Mouse (Mus musculus): Measurements from ENCODE around the gene Rab22a. TPM values are rescaled to one million over a fixed set of nuclear protein-coding genes. Genes with fewer than 3 reads are reported as not detected.

Rab22a gene
- 26.7 and 26.8 TPM in 2 replicates for polyA plus RNA-seq (2014; fragmentation: Nextera tagmentation; extraction: Ambion mirVana)

DNA sequence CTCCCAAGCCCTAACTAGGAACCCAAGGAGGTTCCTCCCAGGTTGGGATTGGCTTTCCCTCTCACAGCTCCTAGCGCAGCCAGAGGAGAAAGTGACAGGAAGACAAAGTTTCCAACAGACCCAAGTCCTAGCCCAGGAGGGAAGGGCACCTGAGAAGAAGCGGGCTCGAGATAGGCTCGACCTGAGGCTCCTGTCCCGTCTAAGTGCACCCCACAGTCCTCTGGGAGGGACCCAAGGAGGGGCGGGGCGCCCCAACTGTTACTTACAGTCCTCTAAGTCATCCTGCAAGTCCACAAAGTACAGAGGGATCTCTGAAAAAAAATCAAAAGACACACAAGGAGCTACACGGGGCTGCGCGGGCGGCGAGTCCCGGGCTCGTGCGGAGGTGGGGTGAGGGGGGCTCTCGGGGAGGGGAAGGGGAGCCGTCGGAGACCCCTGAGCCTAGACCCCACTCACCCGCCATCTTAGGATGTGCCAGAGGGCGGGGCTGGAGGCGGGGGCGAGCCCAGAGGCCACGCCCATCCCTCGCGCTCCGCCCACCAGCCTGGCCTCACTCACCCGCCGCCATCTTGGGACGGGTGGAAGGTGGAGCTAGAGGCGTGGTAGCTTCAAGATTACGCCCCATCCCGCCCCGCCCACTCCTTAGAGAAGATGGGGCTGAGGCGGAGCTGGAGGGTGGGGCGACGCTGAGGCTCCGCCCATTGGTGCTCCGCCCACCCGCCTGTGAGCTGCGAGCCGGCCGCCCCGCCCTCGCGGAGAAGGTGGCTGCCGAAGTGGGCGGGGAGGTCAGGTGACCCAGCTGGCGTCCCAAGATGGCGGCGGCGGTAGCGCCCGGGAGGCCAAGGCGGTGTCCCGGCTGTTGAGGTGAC, at the start of gene Rab22a:
Rab22a (plus strand) TSS at position 704 of the 869 bp plus-strand sequence.
- peaks cover 20% of the 10 kb centered on the region for H3K4me1 ChIP-seq (replicated peaks; ENCODE audit: control insufficient read depth, insufficient read depth, low read length)

DNA sequence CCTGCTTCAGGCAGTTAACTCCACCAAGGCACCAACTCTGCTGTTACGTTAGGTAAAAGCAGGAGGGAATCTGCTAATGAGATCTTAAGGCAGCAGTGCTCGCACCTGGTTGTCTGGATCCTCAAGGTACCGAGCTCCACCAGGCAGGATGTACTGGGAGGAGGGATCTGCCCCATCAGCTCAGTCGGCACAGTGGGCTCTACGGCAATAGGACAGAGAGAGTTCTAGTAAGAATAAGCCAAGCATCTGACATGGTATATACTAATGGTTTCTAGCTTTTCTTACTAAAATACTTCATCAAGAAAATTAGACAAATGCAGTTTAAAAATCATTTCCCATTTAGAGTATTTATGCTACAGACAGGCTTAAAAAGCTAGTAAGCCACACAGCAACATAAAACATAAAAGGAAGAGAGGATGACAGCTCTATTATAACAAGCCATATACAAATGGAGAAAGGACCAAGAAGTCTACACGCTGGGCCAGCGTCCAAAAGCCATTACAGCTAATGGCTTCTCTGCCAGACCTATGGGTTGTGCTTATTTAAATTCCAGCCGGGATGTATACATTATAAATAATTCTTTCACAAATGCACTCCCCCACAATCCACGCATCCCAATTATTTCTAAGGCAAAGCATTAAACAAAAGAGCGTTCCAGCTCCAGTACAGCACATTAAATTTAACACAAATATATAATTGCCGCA, 44.0 kb upstream of the Rab22a start:
- ATAC-seq (replicated peaks; ENCODE audit: low FRiP score) = no peak
- 86% methylated on average over 11 of the region's 11 CpGs for WGBS

More for the DNA sequence above, at the start of gene Rab22a:
- peak; percentile 95 for DNase-seq (ENCODE audit: low spot score)
- Histone ChIP-seq H3K4me3 (ENCODE audit: low read depth, low read length) (peak within 1 kb of the TSS; percentile 76), H3K9ac (ENCODE audit: low read depth, low read length) (peak within 1 kb of the TSS; percentile 97), H3K36me3 (ENCODE audit: control insufficient read depth, insufficient read depth, low read length) (peaks cover 11% of the 10 kb centered on the region; the same call in 1 of the 2 replicates), H3K27me3 (replicated peaks; ENCODE audit: control insufficient read depth, insufficient read depth, low read length) (no peaks in the 10 kb centered on the region), H3K27ac (ENCODE audit: low read depth, low read length) (peak within 1 kb of the TSS; percentile 45; the same call in 1 of the 2 replicates), H3K9me3 (ENCODE audit: control insufficient read depth, low read length) (no peaks in the 10 kb centered on the region), H3K4me2 (peak within 1 kb of the TSS; percentile 86)
- ATAC-seq (replicated peaks; ENCODE audit: low FRiP score) = peak; percentile 89
- WGBS = under 1% methylated on average over 47 of the region's 55 CpGs

DNA sequence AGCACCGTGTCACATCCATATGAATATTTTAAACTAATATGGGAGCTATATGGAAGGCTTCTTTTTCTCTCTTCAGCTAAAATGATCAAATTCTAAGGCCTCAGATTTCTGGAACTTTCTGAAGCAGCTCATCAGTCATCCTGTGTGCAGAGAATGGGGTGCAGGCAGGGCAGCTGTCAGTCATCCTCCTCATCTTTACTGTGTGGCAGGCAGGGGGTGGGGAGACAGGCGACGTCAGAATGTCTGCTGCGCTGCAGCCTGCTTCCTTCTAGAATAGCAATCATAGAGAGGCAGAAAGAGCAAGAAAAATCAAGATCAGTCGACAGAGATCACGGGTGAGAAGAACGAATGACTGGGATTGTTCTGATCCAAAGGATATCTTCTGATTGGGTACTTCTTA, 43.4 kb upstream of the Rab22a start:
- DNase-seq (ENCODE audit: low spot score) (no peak), ATAC-seq (replicated peaks; ENCODE audit: low FRiP score) (no peak)
- no peaks in the 10 kb centered on the region for H3K9me3 ChIP-seq (ENCODE audit: control insufficient read depth, low read length)
- H3K4me3 ChIP-seq (ENCODE audit: low read depth, low read length) = no peak overlapping the region
- H3K4me1 ChIP-seq (replicated peaks; ENCODE audit: control insufficient read depth, insufficient read depth, low read length) = no peaks in the 10 kb centered on the region; the same call in 1 of the 2 replicates
- peaks cover 7% of the 10 kb centered on the region; the same call in 1 of the 2 replicates for H3K36me3 ChIP-seq (ENCODE audit: control insufficient read depth, insufficient read depth, low read length)
- H3K27me3 ChIP-seq (replicated peaks; ENCODE audit: control insufficient read depth, insufficient read depth, low read length) = no peaks in the 10 kb centered on the region
- no peak overlapping the region for H3K4me2 ChIP-seq
- H3K27ac ChIP-seq (ENCODE audit: low read depth, low read length) = no peak overlapping the region
- 83% methylated on average over 7 of the region's 7 CpGs for WGBS
- no peak overlapping the region for H3K9ac ChIP-seq (ENCODE audit: low read depth, low read length)

More for the DNA sequence above, 44.0 kb upstream of the Rab22a start:
- H3K4me1 ChIP-seq (replicated peaks; ENCODE audit: control insufficient read depth, insufficient read depth, low read length) = no peaks in the 10 kb centered on the region; the same call in 1 of the 2 replicates
- no peak overlapping the region for H3K27ac ChIP-seq (ENCODE audit: low read depth, low read length)
- no peak overlapping the region for H3K4me2 ChIP-seq
- peaks cover 7% of the 10 kb centered on the region; the same call in 1 of the 2 replicates for H3K36me3 ChIP-seq (ENCODE audit: control insufficient read depth, insufficient read depth, low read length)
- H3K4me3 ChIP-seq (ENCODE audit: low read depth, low read length) = no peak overlapping the region
- DNase-seq (ENCODE audit: low spot score) = no peak
- H3K9me3 ChIP-seq (ENCODE audit: control insufficient read depth, low read length) = no peaks in the 10 kb centered on the region
- H3K27me3 ChIP-seq (replicated peaks; ENCODE audit: control insufficient read depth, insufficient read depth, low read length) = no peaks in the 10 kb centered on the region
- no peak overlapping the region for H3K9ac ChIP-seq (ENCODE audit: low read depth, low read length)

DNA sequence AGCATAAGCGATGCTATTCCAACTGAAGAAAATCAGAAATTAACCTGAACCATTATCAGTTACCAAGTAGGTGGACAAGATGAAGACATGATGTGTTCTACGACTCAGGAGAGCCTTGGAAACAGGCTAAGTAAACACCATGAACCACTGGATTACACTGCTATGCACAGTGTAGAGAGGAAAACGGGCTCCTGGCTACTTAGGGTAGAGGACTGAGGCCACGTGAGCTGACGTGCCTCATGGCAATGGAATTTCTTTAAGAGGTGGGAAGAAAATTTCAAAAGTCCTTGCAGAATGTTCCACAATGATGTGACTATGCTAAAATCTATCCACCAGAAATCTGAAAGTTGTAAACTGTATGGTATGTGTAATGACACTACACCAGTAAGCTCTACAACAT, 40.4 kb upstream of the Rab22a start:
- ATAC-seq (replicated peaks; ENCODE audit: low FRiP score) (no peak; the same call in 1 of the 2 replicates), DNase-seq (ENCODE audit: low spot score) (no peak)
- Histone ChIP-seq H3K4me2 (no peak overlapping the region), H3K27me3 (replicated peaks; ENCODE audit: control insufficient read depth, insufficient read depth, low read length) (no peaks in the 10 kb centered on the region), H3K9ac (ENCODE audit: low read depth, low read length) (no peak overlapping the region), H3K36me3 (ENCODE audit: control insufficient read depth, insufficient read depth, low read length) (peaks cover 5% of the 10 kb centered on the region; the same call in 1 of the 2 replicates), H3K27ac (ENCODE audit: low read depth, low read length) (no peak overlapping the region), H3K4me3 (ENCODE audit: low read depth, low read length) (no peak overlapping the region), H3K4me1 (replicated peaks; ENCODE audit: control insufficient read depth, insufficient read depth, low read length) (no peaks in the 10 kb centered on the region), H3K9me3 (ENCODE audit: control insufficient read depth, low read length) (no peaks in the 10 kb centered on the region)
- WGBS = 84% methylated on average over 5 of the region's 5 CpGs

DNA sequence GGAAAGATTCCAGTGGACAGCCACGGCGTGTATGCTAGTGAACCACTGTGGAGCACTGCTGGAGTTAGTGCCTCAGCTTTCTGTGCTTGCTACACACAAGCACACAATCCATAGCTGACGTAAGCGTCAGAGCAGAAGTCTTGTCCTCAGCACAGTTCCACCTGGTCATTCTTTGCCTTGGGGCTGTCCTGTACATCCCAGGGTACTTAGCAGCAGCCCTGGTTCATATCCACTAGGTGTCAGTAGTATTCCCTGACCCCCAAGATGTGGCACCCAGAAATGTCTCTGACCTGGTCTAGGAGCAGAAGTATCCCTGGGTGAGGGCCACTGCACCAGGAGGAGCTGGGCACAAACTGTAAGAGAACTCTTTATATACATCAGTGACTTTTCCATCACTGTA, 38.9 kb upstream of the Rab22a start:
- Histone ChIP-seq H3K36me3 (ENCODE audit: control insufficient read depth, insufficient read depth, low read length) (0 out of 2 replicates have a peak, but pooled peaks cover 2% of the 10 kb centered on the region), H3K4me3 (ENCODE audit: low read depth, low read length) (no peak overlapping the region), H3K4me2 (no peak overlapping the region), H3K27ac (ENCODE audit: low read depth, low read length) (no peak overlapping the region), H3K9me3 (ENCODE audit: control insufficient read depth, low read length) (no peaks in the 10 kb centered on the region), H3K27me3 (replicated peaks; ENCODE audit: control insufficient read depth, insufficient read depth, low read length) (no peaks in the 10 kb centered on the region), H3K4me1 (replicated peaks; ENCODE audit: control insufficient read depth, insufficient read depth, low read length) (no peaks in the 10 kb centered on the region), H3K9ac (ENCODE audit: low read depth, low read length) (no peak overlapping the region)
- 89% methylated on average over 4 of the region's 4 CpGs for WGBS
- ATAC-seq (replicated peaks; ENCODE audit: low FRiP score) (no peak), DNase-seq (ENCODE audit: low spot score) (no peak)

DNA sequence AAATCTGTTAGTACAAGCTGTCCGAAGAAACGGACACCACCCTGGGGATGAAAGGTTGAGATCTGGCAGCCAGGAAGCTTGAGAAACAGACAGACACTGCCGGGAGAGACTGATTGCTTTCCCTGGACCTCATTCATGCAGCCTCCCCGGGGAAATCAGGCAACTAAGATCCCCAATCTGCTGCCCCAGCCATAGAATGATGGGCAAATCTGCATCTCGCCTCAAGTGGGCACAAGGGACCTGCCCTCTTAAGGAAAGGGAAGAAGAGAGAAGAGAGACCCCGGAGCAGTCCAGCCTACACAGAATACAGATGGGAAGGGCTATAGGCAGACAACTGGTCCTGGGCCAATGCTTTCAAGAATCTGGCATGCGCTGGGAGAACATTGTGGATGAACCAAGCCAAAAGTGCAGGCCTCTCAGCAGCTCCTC, 37.4 kb upstream of the Rab22a start:
- no peak overlapping the region for H3K27ac ChIP-seq (ENCODE audit: low read depth, low read length)
- H3K9me3 ChIP-seq (ENCODE audit: control insufficient read depth, low read length) = no peaks in the 10 kb centered on the region
- no peak overlapping the region for H3K4me2 ChIP-seq
- no peak overlapping the region for H3K9ac ChIP-seq (ENCODE audit: low read depth, low read length)
- no peaks in the 10 kb centered on the region for H3K4me1 ChIP-seq (replicated peaks; ENCODE audit: control insufficient read depth, insufficient read depth, low read length)
- H3K4me3 ChIP-seq (ENCODE audit: low read depth, low read length) = no peak overlapping the region
- ATAC-seq (replicated peaks; ENCODE audit: low FRiP score) = no peak
- no peak for DNase-seq (ENCODE audit: low spot score)
- H3K27me3 ChIP-seq (replicated peaks; ENCODE audit: control insufficient read depth, insufficient read depth, low read length) = no peaks in the 10 kb centered on the region
- 0 out of 2 replicates have a peak, but pooled peaks cover 2% of the 10 kb centered on the region for H3K36me3 ChIP-seq (ENCODE audit: control insufficient read depth, insufficient read depth, low read length)
- WGBS = 75% methylated on average over 7 of the region's 7 CpGs

DNA sequence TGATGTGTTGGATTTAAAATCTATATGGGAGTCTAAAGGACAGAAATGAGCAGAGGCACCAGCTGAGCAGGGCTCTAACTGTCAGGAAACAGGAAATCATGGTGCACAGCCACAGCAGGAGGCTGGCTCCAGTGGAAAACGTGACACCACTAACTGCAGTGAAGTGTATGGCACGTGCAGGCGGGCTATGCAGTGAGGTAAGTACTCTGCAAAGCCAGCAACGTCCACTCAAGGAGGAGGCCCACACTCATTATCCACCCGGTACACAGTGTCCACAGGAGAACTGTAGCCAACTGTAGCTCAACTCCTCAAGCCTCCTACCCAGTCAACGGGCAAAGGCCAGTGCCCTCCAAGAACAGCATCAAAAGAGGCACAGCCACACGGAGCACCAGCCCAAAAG, 34.9 kb upstream of the Rab22a start:
- Histone ChIP-seq H3K4me3 (ENCODE audit: low read depth, low read length) (no peak overlapping the region), H3K27me3 (replicated peaks; ENCODE audit: control insufficient read depth, insufficient read depth, low read length) (no peaks in the 10 kb centered on the region), H3K9ac (ENCODE audit: low read depth, low read length) (no peak overlapping the region), H3K4me1 (replicated peaks; ENCODE audit: control insufficient read depth, insufficient read depth, low read length) (no peaks in the 10 kb centered on the region), H3K36me3 (ENCODE audit: control insufficient read depth, insufficient read depth, low read length) (0 out of 2 replicates have a peak, but pooled peaks cover 2% of the 10 kb centered on the region), H3K27ac (ENCODE audit: low read depth, low read length) (no peak overlapping the region), H3K9me3 (ENCODE audit: control insufficient read depth, low read length) (no peaks in the 10 kb centered on the region), H3K4me2 (no peak overlapping the region)
- DNase-seq (ENCODE audit: low spot score) (no peak), ATAC-seq (replicated peaks; ENCODE audit: low FRiP score) (no peak)
- WGBS = 67% methylated on average over 7 of the region's 7 CpGs

DNA sequence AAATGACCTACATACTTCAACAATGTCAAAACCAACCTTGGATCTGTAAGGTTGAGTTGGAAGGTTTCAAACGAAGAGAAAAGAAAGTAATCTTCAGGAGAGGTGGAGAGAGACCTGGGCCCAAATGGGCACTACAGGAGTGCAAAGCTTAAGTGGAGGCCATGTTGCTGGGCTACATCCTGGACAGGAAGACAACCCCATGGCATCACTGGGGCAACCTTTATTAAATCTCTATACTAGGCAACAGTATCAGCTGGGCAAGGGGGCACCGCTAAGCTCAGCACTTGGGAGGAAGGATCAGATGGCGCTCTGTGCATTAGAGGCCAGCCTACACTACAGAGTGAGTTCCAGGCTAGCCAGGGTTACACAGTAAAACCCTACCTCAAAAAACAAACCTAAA, 33.8 kb upstream of the Rab22a start:
- no peak overlapping the region for H3K9ac ChIP-seq (ENCODE audit: low read depth, low read length)
- no peaks in the 10 kb centered on the region for H3K36me3 ChIP-seq (ENCODE audit: control insufficient read depth, insufficient read depth, low read length)
- WGBS = 86% methylated on average over 3 of the region's 3 CpGs
- DNase-seq (ENCODE audit: low spot score) (no peak), ATAC-seq (replicated peaks; ENCODE audit: low FRiP score) (no peak)
- H3K27ac ChIP-seq (ENCODE audit: low read depth, low read length) = no peak overlapping the region
- H3K4me2 ChIP-seq = no peak overlapping the region
- H3K4me1 ChIP-seq (replicated peaks; ENCODE audit: control insufficient read depth, insufficient read depth, low read length) = no peaks in the 10 kb centered on the region
- no peaks in the 10 kb centered on the region for H3K9me3 ChIP-seq (ENCODE audit: control insufficient read depth, low read length)
- no peaks in the 10 kb centered on the region for H3K27me3 ChIP-seq (replicated peaks; ENCODE audit: control insufficient read depth, insufficient read depth, low read length)
- H3K4me3 ChIP-seq (ENCODE audit: low read depth, low read length) = no peak overlapping the region
